Mouse (Mus musculus): Measurements from ENCODE around the gene Arhgap10.

GRCm38 (mm10) chr8:77406846-77407245 is 110.9 kb downstream of the Arhgap10 start:
- TF ChIP-seq POLR2A (IDR thresholded peaks at IDR 0.05; ENCODE audit: control insufficient read depth, low read depth, low read length): no peak
- no peak for TF ChIP-seq CTCF (IDR thresholded peaks at IDR 0.05; ENCODE audit: control insufficient read depth, insufficient read depth, insufficient replicate concordance, low read depth, low read length)
